Mouse (Mus musculus) kidney, adult 11 months (tissue): ENCODE results near the gene Tyk2.
A peak's percentile ranks its signal among the peaks of the same experiment; 100 is the strongest.

Experiments used
- DNase-seq: peaks from one replicate; pipeline ENCODE4 v3.0.0; 2022

The Tyk2 gene

DNA sequence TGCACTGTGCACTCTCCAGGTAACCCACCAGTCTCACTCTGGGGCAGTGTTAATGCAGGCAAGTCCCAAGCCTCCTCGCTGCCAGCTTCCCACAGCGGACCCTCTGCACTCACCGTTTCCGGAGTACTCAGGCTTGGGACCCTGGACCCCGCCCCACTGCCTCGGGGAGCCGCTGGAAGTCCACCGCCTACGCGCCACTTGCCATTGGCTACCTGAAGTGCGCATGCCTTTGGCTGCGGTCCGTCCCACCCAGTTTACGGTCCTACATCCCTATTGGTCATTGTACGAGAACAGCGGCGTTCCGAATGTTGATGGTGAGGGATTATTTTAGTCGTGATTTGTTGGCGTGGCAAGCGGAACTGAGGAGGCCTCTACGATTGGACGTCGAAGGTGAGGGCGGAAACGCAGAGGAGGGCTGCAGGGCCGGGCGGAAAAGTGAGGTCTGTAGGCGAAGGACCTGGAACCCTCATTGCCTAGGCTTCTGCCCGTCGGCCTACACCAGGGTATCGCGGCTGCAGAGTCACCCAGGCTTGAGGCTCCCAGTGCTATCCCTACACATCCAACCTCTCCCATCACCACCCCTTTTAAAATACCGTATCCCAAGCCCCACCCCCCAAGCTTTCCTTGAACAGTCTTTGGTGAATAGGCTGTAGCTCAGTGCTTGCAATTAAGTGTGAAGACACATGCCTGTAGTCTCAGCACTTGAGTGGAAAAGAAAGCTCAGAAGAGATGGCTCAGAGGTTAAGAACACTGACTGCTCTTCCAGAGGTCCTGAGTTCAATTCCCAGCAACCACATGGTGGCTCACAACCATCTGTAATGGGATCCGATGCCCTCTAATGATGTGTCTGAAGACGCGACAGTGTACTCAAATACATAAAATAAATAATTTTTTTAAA, at the start of gene Tyk2:
Gene Tyk2, minus strand, starts transcription at position 185 of the 898 bp plus-strand sequence.
- DNase-seq: peak; percentile 97

DNA sequence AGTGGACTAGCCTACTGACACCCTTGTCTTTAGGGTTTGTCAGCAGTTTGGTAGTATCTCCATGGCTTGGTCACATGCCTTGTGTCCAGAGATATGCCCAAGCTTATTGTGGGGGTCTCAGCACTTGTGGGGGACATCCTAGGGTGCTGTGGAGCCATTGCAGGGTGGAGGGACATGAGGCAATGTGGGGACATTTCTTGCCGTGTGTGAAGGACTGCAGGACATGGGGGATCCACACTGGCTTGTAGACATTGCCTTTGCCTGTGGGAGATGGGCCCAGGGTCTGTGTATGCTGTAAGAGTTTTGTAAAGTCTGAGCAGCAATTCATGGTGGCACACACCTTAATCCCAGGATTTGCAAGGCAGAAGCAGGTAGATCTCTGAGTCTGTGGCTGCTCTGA, 49.8 kb upstream of the Tyk2 start:
- no peak for DNase-seq

- no peak for DNase-seq
Observed at GRCm38 (mm10) chr9:21180402-21180801, 49.4 kb upstream of the Tyk2 start.

- DNase-seq: no peak
Observed at GRCm38 (mm10) chr9:21172364-21172763, 41.3 kb upstream of the Tyk2 start.

GRCm38 (mm10) chr9:21169157-21169556, 38.1 kb upstream of the Tyk2 start:
- DNase-seq: no peak

DNA sequence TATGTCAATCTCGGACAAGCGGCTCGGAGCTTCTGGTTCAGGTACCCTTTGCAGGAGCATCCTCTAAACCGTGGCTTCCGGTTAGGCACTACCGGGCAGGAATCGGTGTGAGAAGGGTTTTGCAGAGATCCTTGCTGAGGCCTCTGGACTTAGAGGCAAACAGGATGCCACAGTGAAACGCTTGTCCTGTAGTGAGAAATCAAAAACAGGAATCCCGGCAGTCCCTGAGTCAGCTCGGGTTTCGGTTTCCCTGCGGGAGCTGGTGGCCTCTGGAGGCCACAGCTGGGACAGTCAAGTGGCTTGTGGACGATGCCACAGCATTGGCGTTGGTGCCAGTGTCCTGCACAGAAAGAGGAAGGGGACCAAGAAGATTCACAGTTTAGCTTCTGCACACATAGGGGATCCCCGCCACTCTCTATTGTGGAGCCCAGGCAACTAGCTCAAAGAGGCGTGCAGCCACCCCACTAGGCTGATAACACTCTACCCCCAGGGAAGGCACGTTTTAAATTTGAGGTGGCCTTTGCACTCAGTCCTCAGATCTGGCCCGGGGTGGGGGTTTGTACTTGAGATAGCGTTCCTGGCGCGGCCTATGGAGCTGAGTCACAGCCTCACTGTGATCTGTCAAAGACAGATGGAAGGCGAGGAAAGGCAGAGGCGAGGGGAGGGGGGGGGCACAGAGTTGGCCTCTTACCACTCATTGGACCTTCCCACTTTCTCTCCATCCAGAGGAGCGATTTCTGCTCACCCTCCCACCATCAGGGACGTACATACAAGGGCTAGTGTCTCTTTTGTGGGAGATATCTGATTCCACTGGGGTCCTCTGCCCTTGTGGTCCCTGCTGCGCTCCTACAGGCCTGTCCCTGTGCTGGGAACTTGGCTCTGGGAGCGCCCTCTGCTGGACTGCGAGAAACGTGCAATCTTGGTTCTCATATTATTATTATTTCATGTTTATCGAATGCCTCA, 37.4 kb upstream of the Tyk2 start:
- DNase-seq: peak; percentile 65

DNA sequence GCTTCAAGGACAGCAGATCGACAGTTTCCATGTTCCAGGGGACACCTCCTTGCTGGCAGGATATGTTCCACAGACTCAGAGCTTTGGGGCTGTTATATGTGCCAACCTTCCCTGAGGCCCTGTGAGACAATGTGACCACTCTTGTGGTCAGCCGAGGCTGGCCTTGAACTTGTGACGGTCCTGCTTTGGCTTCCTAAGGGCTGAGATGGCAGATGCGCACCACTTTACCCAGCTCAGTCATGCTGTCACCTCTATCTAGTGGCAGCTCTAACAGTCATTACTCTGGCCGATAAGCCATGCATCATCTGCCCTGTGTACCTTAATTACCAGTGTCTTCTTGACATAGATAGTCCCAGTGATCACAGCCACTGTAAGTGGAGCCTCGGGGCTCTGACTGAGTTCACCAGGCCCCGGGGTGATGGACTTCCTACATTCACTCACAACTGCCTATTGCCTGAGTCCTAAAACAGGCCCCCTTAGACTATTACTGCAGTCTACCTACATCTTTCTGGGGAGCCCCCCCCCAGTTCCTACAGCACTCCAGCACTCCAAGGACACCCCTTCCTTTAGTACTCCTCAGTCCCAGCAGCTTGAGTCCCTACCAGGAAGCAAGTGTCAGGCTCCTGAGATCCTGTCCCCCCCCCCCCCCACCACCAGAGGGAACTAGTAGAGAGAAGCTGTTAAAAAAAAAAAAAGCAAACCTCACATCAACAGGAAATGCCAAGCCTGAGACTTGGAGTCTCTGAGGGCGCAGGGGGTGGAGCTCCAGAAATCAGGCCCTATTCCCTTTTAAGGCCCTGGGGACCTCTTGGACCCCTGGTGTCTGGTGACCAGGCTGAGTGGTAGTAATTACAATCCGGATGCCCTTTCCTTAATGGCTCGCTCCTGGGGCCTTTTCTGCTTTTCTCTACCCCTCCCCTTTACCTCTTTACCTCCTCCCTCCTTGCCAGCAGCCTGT, 36.4 kb upstream of the Tyk2 start:
- peak; percentile 68 for DNase-seq

GRCm38 (mm10) chr9:21166516-21166915, 35.5 kb upstream of the Tyk2 start:
- no peak for DNase-seq

GRCm38 (mm10) chr9:21165952-21166451, 35.0 kb upstream of the Tyk2 start:
- DNase-seq: no peak

GRCm38 (mm10) chr9:21165041-21165951, 34.3 kb upstream of the Tyk2 start, which contains the start of gene Pde4a:
Gene Pde4a (plus strand): TSS chr9:21165714.
- DNase-seq: peak; percentile 48

DNA sequence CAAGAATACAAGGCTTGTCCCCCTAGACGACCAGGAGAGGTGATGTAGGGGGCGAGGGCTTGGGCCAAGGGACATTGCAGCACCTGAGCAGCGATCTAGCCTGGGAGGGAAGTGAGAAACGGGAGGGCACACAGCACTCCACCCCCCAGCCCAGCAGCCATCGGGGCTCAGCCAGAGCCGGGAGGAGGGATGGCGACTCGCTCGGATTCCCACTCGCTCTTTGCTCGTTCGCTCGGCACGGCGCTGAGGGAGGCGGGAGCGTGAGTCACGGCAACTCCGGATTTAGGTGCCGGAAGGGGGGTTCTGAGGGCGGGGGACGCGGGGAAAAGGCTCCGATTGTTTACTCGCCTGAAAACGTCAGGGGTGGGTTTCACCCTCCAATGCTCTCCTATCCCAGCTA, 33.0 kb upstream of the Tyk2 start:
- no peak for DNase-seq

DNA sequence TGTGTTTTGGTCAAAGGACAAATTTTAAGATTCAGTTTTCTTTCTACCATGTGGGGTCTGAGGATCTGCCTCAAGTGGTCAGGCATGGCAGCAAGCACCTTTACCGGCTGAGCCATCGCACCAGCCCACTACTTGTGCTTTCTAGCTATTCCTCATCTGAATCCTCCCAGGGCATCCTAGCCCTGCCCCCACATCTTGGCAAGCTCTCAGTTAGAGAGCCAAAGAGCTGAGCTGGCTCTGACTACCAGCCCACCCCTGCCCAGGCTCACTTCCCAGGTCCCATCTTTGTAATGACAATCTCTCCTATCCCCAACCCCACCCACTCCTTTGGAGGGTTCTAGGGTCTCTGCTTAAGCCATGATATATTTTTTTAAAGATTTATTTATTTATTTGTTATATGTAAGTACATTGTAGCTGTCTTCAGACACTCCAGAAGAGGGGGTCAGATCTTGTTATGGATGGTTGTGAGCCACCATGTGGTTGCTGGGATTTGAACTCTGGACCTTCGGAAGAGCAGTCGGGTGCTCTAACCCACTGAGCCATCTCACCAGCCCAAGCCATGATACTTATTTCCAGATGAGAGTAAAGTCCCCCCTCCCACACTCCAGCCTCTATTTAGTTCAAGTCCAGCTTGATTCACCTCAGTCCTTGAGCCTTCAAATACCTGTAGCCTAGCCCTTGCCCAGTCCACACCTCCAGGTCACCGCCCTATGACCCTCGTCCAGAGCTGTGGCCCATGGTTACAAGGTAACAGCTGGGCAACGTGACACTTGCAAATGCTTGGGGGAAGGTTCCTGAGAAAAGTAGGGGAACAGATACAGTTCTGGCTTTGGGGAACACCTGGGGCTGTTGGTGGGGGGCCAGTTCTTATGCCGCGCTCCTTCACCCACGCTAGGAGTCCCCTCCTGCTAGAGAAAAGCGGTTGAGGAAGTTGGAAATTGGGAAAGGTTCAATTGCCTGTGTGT, 32.3 kb upstream of the Tyk2 start:
- no peak for DNase-seq

GRCm38 (mm10) chr9:21161209-21161909, 30.3 kb upstream of the Tyk2 start:
- peak; percentile 84 for DNase-seq

DNA sequence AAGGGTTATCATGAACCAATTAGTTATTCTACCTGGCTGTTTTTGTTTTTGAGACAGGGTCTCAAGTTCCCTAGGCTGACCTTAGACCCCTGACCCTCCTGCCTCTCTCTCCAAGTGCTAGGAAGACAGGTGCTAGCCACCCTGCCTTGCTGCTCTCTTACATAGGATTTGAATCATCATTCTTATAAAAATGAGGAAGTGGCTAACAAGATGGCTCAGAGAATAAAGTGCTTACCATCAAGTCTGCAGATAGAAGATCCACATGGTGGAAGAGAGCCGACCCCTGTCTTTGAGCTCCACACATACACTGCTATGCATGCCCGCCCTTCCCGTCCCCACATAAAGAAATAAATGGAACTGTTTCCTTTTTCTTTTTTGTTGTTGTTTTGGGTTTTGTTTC, 23.7 kb upstream of the Tyk2 start:
- DNase-seq: no peak

DNA sequence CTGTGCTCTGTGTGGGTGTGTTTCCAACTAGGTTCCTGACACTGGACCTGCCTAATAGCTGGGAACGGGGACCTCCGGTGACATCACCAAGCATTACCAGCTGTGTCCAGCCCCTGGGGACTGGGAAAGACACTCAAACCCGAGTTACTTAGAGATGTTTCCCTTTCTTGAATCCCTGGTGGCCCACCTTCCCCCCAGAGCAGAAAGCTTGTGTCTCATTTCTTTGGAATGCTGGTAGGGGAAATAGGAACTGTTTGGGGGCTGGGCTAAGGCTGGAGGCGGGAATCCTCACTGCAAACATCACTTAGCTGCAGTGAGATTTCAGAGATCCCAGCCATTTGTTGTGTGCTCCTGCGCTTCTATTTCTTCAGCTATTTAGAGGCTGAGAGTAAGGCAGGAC, 22.8 kb upstream of the Tyk2 start:
- no peak for DNase-seq

DNA sequence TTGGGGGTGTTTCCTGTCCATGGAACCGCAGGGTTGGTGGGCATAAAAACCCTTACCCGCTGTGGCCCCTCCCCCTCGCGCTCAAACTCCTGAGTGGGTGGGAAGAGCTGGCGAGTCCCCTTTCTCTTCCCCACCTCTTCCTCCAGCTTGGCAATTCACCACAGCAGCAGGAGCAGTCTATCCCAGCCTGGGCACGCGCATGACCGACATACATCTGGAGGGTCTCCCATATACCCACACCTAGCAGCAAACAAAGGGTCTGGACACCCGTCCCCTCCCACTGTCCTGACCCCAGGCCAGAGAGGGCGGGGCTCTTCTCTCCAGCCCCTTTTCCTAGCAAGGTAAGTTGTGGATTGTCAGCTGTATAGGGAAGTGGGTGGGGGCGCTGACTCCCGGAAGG, 22.3 kb upstream of the Tyk2 start:
- DNase-seq: no peak

GRCm38 (mm10) chr9:21152715-21153114, 21.7 kb upstream of the Tyk2 start:
- DNase-seq: peak; percentile 33

GRCm38 (mm10) chr9:21149654-21150419, 18.8 kb upstream of the Tyk2 start, which contains the start of gene Cdc37:
Gene Cdc37 (minus strand): TSS chr9:21149982.
- peak; percentile 94 for DNase-seq
